Mouse (Mus musculus): ENCODE measurements at regions not wholly inside any gene's neighbourhood (a gene's known extent, or its start where the extent isn't known, plus 50 kb on each side); places are given as distances from the start of the nearest gene placed in this dataset.

DNA sequence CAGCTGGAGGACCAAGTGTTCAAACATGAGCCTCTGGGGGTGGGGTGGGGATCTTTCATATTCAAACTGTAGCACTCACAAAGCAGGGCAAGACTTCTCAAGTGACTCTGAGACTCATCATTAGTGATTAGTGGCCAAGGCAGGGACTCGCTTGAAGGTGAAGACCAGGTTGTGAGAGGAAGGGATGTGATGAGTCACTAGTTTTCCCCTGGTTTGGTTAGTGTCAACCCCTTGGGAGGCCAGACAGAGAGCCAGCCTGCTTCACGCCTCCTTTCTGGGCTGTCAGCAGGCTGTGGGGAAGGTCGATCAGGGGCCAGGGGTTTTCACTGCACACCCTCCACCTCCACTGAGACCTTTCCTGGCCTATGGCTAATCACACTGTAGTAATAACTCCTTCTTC lies 65.2 kb downstream of the Slc30a10 start:
- in situ Hi-C loops (cut with MboI, MseI): loop anchor here (5.0 kb wide), 1 partner anchor 78 kb away; no protein-coding TSS in a partner anchor

- in situ Hi-C loops (cut with MboI, MseI): no loop called here
Observed at GRCm38 (mm10) chr1:185524020-185524419, 69.4 kb downstream of the Slc30a10 start.

DNA sequence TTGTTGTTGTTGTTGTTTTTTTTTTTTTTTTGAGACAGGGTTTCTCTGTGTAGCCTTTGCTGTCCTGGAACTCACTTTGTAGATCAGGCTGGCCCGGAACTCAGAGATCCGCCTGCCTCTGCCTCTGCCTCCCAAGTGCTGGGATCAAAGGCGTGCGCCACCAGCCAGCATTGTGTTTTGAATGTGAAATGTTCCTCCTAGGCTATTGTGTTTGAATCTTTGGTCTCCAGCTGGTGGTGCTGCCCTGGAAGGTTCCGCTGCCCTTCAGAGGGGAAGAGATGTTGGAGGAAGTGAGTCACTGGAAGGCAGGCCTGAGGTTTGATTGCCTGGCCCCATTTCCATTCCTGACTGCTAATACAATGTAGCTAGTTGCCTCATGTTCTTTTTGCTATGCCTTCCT lies 78.8 kb downstream of the Slc30a10 start:
- in situ Hi-C loops (cut with MboI, MseI): loop anchor here (25.0 kb wide), 1 partner anchor 1179 kb away; the partner anchor contains the start of gene Tgfb2

DNA sequence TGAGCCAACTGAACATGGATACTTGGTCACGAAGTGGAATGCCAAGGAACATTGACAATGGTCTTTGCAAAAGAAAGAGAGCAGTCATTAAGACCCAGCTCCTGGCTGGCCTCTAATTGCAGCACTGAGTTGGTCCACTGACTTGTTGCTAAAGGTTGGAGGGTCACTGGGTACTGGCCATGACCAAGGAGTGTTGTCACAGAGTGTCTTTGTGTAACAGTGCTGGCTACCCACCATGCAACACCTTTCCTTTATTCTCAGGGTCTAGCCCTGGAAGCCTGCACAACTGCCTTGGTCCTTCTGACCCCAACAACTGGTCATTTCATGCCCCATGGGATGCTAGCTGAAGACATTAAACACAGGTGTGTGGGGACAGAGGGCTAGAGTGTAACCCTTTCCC lies 79.5 kb downstream of the Slc30a10 start:
- in situ Hi-C loops (cut with MboI, MseI): loop anchor here (25.0 kb wide), 1 partner anchor 1178 kb away; the partner anchor contains the start of gene Tgfb2

GRCm38 (mm10) chr1:185535321-185535720 lies 80.7 kb downstream of the Slc30a10 start:
- in situ Hi-C loops (cut with MboI, MseI): loop anchor here (25.0 kb wide), 1 partner anchor 1177 kb away; the partner anchor contains the start of gene Tgfb2

- in situ Hi-C loops (cut with MboI, MseI): loop anchor here (25.0 kb wide), 1 partner anchor 1175 kb away; the partner anchor contains the start of gene Tgfb2
Observed at GRCm38 (mm10) chr1:185537236-185537635, 82.6 kb downstream of the Slc30a10 start.

GRCm38 (mm10) chr1:185539458-185539857 lies 84.8 kb downstream of the Slc30a10 start:
- in situ Hi-C loops (cut with MboI, MseI): loop anchor here (25.0 kb wide), 1 partner anchor 1173 kb away; the partner anchor contains the start of gene Tgfb2

- in situ Hi-C loops (cut with MboI, MseI): loop anchor here (25.0 kb wide), 1 partner anchor 1166 kb away; the partner anchor contains the start of gene Tgfb2
Observed at GRCm38 (mm10) chr1:185546346-185546745, 91.7 kb downstream of the Slc30a10 start.

- in situ Hi-C loops (cut with MboI, MseI): no loop called here
Observed at GRCm38 (mm10) chr1:185572761-185573530, 118.3 kb downstream of the Slc30a10 start.

GRCm38 (mm10) chr1:185574978-185575377 lies 120.3 kb downstream of the Slc30a10 start:
- in situ Hi-C loops (cut with MboI, MseI): no loop called here

GRCm38 (mm10) chr1:185579824-185580223 lies 125.2 kb downstream of the Slc30a10 start:
- in situ Hi-C loops (cut with MboI, MseI): no loop called here

DNA sequence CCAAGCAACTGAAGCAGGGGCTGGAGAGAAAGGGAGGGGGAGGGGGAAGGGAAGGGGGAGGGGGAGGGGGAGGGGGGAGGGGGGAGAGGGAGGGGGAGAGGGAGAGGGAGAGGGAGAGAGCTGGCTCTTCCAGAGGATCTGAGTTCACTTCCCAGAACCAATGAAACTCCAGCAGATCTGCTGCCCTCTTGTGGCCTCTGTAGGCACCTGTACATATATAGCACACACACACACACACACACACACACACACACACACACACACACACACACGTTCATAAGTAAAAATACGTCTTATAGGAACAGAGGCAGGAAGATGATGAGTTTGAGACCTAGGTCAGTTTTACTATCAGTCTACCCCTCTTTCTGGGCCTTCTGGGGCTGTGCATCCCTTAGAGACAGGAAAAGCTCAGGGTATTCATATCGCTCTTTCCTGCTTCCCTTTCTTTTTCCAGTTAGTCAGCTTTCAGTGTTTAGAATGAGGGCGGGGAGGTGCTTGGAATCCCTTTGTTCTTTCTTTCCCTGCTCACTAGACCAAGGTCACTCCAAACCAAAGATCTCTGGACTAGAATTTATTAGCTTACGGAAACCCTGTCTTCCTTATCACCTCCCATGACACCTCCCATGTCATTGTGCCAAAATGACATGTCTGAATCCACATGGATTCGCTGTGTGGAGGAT lies 130.7 kb downstream of the Slc30a10 start:
- in situ Hi-C loops (cut with MboI, MseI): no loop called here

- in situ Hi-C loops (cut with MboI, MseI): no loop called here
Observed at GRCm38 (mm10) chr1:185587671-185588347, 133.2 kb downstream of the Slc30a10 start.

- in situ Hi-C loops (cut with MboI, MseI): no loop called here
Observed at GRCm38 (mm10) chr1:185588348-185588719, 133.7 kb downstream of the Slc30a10 start.

DNA sequence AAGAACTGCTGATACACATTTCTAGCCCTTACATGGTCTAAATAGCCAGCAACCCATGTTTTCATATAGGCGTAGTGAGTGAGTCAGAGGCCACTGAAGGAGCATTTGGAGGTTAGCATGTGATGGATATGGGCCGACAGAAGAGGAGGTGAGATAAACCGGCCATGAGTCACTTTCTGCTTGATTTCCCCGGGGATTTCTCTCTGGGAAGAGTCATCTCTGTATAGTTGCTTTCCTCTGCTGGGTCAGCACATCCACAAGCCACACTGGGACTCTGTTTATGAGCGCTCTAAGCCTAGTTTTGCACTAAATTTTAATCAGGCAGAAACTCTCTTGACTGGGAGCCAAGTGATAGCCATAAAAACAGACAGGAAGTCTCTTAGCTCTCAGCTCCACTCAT lies 142.2 kb downstream of the Slc30a10 start:
- in situ Hi-C loops (cut with MboI, MseI): no loop called here

- in situ Hi-C loops (cut with MboI, MseI): no loop called here
Observed at GRCm38 (mm10) chr1:185598514-185598913, 143.9 kb downstream of the Slc30a10 start.

DNA sequence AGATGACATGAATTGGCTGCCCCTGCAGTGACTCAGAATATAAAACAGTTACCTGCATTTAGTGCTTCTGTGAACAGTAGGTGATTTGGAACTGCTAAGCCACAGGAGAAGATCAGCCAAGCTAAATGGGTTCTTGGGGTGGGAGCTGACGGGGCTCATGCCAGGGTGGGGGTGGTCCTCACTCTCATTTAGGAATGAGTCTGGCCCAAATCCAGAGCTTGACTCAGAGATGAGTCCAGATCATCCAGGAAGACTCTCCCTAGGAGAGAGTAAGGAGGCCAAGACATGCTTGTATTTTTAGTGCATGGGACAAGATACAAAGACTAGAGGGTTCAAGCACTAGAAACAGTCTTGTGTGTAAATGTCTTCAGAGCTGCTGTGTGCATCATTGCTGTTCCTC lies 146.5 kb downstream of the Slc30a10 start:
- in situ Hi-C loops (cut with MboI, MseI): no loop called here

- in situ Hi-C loops (cut with MboI, MseI): no loop called here
Observed at GRCm38 (mm10) chr1:185605996-185606395, 151.3 kb downstream of the Slc30a10 start.

DNA sequence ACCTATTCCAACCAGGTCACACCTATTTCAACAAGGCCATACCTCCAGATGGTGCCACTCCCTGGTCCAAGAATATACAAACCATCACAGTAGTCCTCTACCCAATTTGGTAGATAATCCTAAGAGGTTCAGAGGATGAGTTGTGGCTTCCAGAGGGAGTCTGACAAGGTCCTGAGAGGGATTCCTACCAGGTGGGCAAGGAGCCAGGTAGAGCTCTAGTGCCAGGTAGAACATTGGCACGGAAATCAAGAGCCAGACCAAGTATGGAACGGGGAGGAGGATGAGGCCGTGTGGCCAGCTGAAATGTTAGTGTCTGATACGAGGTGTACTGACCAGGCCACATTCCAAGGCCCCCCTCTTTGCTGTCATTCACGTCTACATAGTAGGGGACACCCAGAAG lies 153.0 kb downstream of the Slc30a10 start:
- in situ Hi-C loops (cut with MboI, MseI): no loop called here

DNA sequence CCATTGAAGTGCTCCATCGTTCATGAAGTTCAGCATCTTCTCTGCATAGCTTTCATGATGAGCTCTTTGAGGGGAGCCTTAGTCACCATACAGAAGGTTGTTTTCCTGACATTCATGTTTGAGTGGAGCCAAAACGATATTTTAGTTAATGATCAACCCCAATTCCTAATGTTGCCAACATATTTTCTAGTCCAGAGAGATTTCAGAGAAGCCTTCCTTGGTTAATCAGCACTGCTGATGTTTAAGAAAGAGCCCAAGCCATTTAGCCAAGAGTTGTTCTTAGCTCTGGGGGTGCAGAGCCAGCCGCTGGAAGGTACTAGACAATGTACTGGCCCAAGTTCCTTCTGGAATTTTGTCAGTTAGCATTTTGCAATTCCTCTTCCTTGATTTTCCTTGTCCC lies 153.8 kb downstream of the Slc30a10 start:
- in situ Hi-C loops (cut with MboI, MseI): no loop called here

DNA sequence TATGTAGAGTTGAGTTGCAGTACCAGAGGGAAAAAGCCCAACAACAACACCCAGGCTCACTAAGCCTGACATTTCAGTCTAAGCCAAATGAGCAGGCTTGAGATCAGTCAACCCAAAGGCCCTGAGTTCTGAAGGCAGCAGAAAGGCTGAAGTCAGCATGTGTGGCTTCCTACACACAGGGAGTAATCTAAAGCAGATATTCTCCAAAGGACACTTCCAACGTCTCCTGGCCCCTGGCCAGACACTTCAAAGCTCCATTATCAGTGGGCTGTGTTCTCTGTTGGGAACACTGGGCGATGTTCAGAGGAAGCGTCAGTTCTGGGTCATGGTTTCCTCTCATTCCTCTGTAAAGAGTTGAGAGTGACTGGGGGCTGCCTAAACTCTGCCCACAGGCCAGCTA lies 155.9 kb downstream of the Slc30a10 start:
- in situ Hi-C loops (cut with MboI, MseI): no loop called here

- in situ Hi-C loops (cut with MboI, MseI): no loop called here
Observed at GRCm38 (mm10) chr1:185615819-185616429, 161.3 kb downstream of the Slc30a10 start.

All from T-helper 2 cell (primary cell).